In the genomic region with DNA sequence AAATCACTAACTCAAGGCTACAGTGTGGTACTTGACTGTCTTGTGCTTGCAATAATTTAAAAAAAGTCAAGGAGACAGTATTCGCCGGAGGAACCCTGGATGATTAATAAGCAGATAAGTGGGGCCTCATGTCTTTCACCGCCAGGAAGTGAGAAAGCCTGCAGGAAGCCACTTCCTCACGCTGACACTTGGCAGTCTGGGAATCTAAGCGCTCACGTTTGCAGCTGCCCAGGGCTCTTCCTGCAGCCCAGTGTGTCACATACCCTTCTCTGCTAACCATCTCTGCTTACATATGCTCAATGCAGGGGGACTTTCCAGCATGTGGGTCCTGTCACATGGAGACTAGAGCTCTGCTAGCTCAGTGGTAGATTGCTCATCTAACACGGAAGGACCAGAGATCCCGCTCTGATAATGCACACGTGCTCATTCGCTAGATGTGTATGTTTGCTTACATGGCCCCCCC, we compare ENCODE assay signal across 9 mouse cellular contexts. TPM values are rescaled to one million over a fixed set of nuclear protein-coding genes. Genes with fewer than 3 reads are reported as not detected.
DNase-seq lines count a peak whose midpoint lies in the region; ATAC-seq and TF ChIP-seq lines count a peak whose summit lies in the region.
"Had no signal": no experiment of that assay in that cellular context is flagged by ENCODE, and none has a peak within 500 bp of the region (broad histone marks: within the 10 kb centered on the region; RNA-seq: fewer than 3 reads in every experiment).

No protein-coding gene starts in this region.

- H3K4me3 ChIP-seq in spleen, adult 2 months (ENCODE audit: extremely low read depth, insufficient read depth, insufficient read length) = no peak overlapping the region
- no peak overlapping the region for H3K4me3 ChIP-seq in liver, embryonic 13.5 days (replicated peaks)
- no peak overlapping the region for H3K4me3 ChIP-seq in cerebellum, adult 2 months (replicated peaks; ENCODE audit: insufficient read depth, low read depth, low read length)

- ATAC-seq in liver, embryonic 13.5 days (ENCODE audit: low read depth) = no peak

- H3K36me3 ChIP-seq in spleen, adult 2 months (ENCODE audit: control insufficient read depth, insufficient read depth, low read length) = no peaks in the 10 kb centered on the region
- H3K36me3 ChIP-seq in liver, embryonic 13.5 days = no peaks in the 10 kb centered on the region

- no peak overlapping the region for H3K4me2 ChIP-seq in liver, embryonic 13.5 days

- H3K9ac ChIP-seq in liver, embryonic 13.5 days = no peak overlapping the region; the same call in 1 of the 2 replicates

- no peak for TF ChIP-seq CTCF in spleen, adult 2 months (IDR thresholded peaks at IDR 0.05; ENCODE audit: extremely low read depth, insufficient read depth, insufficient read length, insufficient replicate concordance)
- no peak for TF ChIP-seq CTCF in cerebellum, adult 2 months (IDR thresholded peaks at IDR 0.05; ENCODE audit: borderline replicate concordance, insufficient read depth, low read depth, low read length)

- H3K9me3 ChIP-seq in liver, embryonic 13.5 days (replicated peaks) = no peaks in the 10 kb centered on the region

- no peak for TF ChIP-seq POLR2A in spleen, adult 2 months (IDR thresholded peaks at IDR 0.05; ENCODE audit: low read depth, low read length)
- TF ChIP-seq POLR2A in cerebellum, adult 2 months (IDR thresholded peaks at IDR 0.05; ENCODE audit: borderline replicate concordance, insufficient read depth, low read length) = no peak

- WGBS in spleen, adult 2 months = 16% methylated on average over 10 of the region's 10 CpGs
- 15% methylated on average over 10 of the region's 10 CpGs for whole genome bisulfite sequencing in liver, embryonic 13.5 days (ENCODE audit: insufficient replicate concordance)
- 55% methylated on average over 10 of the region's 10 CpGs for WGBS in cerebellum, adult 2 months

- peak overlapping the region; percentile 33; the same call in 1 of the 2 replicates for H3K27ac ChIP-seq in spleen, adult 2 months (ENCODE audit: insufficient read depth, low read length)
- peak overlapping the region; percentile 66 for H3K27ac ChIP-seq in liver, embryonic 13.5 days
- no peak overlapping the region for H3K27ac ChIP-seq in cerebellum, adult 2 months (ENCODE audit: insufficient read depth, low read length)

- intact Hi-C loops in heart, postnatal 36 days (cut with DNase I) = no loop called here

- peaks cover 23% of the 10 kb centered on the region; the same call in 1 of the 2 replicates for H3K4me1 ChIP-seq in spleen, adult 2 months (ENCODE audit: control insufficient read depth, insufficient read depth, insufficient read length)
- H3K4me1 ChIP-seq in liver, embryonic 13.5 days (replicated peaks) = peaks cover 70% of the 10 kb centered on the region
- peaks cover 21% of the 10 kb centered on the region for H3K4me1 ChIP-seq in cerebellum, adult 2 months (ENCODE audit: control insufficient read depth, insufficient read depth, low read length)

- H3K27me3 ChIP-seq in spleen, adult 2 months (ENCODE audit: control insufficient read depth, insufficient read depth, low read length) = no peaks in the 10 kb centered on the region
- H3K27me3 ChIP-seq in liver, embryonic 13.5 days = no peaks in the 10 kb centered on the region
- H3K27me3 ChIP-seq in cerebellum, adult 2 months (ENCODE audit: control insufficient read depth, insufficient read depth, low read length) = no peaks in the 10 kb centered on the region

- DNase-seq in heart, adult 11 months = peak; percentile 96
- DNase-seq in heart, postnatal 36 days = no peak
- no peak for DNase-seq in spleen, adult 2 months (ENCODE audit: low read depth in 1 of 2, low spot score in 2 of 2)
- DNase-seq in spleen, postnatal 4 days (ENCODE audit: low spot score in 2 of 2) = no peak
- no peak for DNase-seq in liver, embryonic 13.5 days
- peak; percentile 56 for DNase-seq in thymus, postnatal 4 days
- DNase-seq in testis, postnatal 14 days (ENCODE audit: low spot score) = no peak
- no peak for DNase-seq in cerebellum, adult 2 months
- DNase-seq: cerebellum, adult 9-11 months had no signal

RNA-seq across cellular contexts. Expression of gene Abcb9, which starts 20.7 kb away (rescaled TPM):
- total RNA-seq in heart, postnatal 36 days (2021) = 1 to 10 TPM; 7.6 to 8.3 TPM
- 7.0 and 7.8 TPM in 2 replicates for polyA plus RNA-seq in spleen, adult 2 months (2012; rRNA removed)
- 4.5 and 4.6 TPM in 2 replicates for polyA plus RNA-seq in liver, embryonic 13.5 days (2015; fragmentation: Nextera tagmentation; extraction: Ambion mirVana)
- 34.7 and 37.1 TPM in 2 replicates for polyA plus RNA-seq in cerebellum, adult 2 months (2012; rRNA removed)

RNA-seq across cellular contexts. Expression of gene Ogfod2, which starts 37.2 kb away (rescaled TPM):
- total RNA-seq in heart, postnatal 36 days (2021) = 10 to 100 TPM; 14.4 to 16.2 TPM
- 35.5 and 52.0 TPM in 2 replicates for polyA plus RNA-seq in spleen, adult 2 months (2012; rRNA removed)
- polyA plus RNA-seq in liver, embryonic 13.5 days (2015; fragmentation: Nextera tagmentation; extraction: Ambion mirVana) = 18.4 and 18.5 TPM in 2 replicates
- 47.2 and 52.7 TPM in 2 replicates for polyA plus RNA-seq in cerebellum, adult 2 months (2012; rRNA removed)

RNA-seq across cellular contexts. Expression of gene Arl6ip4, which starts 41.0 kb away (rescaled TPM):
- 10 to 100 TPM; 36.5 to 39.0 TPM for total RNA-seq in heart, postnatal 36 days (2021)
- polyA plus RNA-seq in spleen, adult 2 months (2012; rRNA removed) = 28.2 and 36.0 TPM in 2 replicates
- 83.3 and 84.6 TPM in 2 replicates for polyA plus RNA-seq in liver, embryonic 13.5 days (2015; fragmentation: Nextera tagmentation; extraction: Ambion mirVana)
- polyA plus RNA-seq in cerebellum, adult 2 months (2012; rRNA removed) = 81.6 and 91.0 TPM in 2 replicates

RNA-seq across cellular contexts. Expression of gene Vps37b, which starts 42.8 kb away (rescaled TPM):
- total RNA-seq in heart, postnatal 36 days (2021) = 10 to 100 TPM; 19.6 to 25.0 TPM
- 58.1 and 72.8 TPM in 2 replicates for polyA plus RNA-seq in spleen, adult 2 months (2012; rRNA removed)
- polyA plus RNA-seq in liver, embryonic 13.5 days (2015; fragmentation: Nextera tagmentation; extraction: Ambion mirVana) = 16.1 and 18.0 TPM in 2 replicates
- 41.7 and 47.5 TPM in 2 replicates for polyA plus RNA-seq in cerebellum, adult 2 months (2012; rRNA removed)

Comparison
In these comparisons a context has a peak if more than half of its experiments do, and no peak if none do; other contexts are left out.
1. DNase-seq: peak in heart, adult 11 months (single experiment) and thymus, postnatal 4 days (single experiment); none in heart, postnatal 36 days (0 of 2), spleen, adult 2 months (0 of 2), spleen, postnatal 4 days (0 of 2), liver, embryonic 13.5 days (single experiment), testis, postnatal 14 days (single experiment) and cerebellum, adult 2 months (0 of 2).